Mouse (Mus musculus) lung, postnatal 0 days (tissue): ENCODE data around the gene Mon2. TPM values are rescaled to one million over a fixed set of nuclear protein-coding genes. Genes with fewer than 3 reads are reported as not detected.

Experiments used
- ATAC-seq: fragments of 200-750 bp; cut with Nextera tagmentation; 2 replicates; pipeline ENCODE4 v1.8.0; 2017; ENCODE audit warnings: moderate library complexity
- DNase-seq: peaks from one replicate; pipeline ENCODE4 v3.0.0-alpha.2; 2016; ENCODE audit warnings: low spot score
- H3K27ac ChIP-seq: fragments of 300-500 bp; sonication (generic); 2 replicates; pipeline ENCODE4 v1.5.1; 2014; ENCODE audit warnings: antibody characterized with exemption, mild to moderate bottlenecking, low read length, mixed read lengths
- H3K27me3 ChIP-seq: fragments of 300-500 bp; sonication (generic); replicated peaks from 2 replicates; pipeline ENCODE4 v1.6.1; 2014; ENCODE audit warnings: low read length, mixed read lengths; ENCODE audit not compliant: insufficient read depth
- H3K36me3 ChIP-seq: fragments of 300-500 bp; sonication (generic); 2 replicates; pipeline ENCODE4 v1.6.1; 2014; ENCODE audit warnings: low read length, mixed read lengths; ENCODE audit not compliant: insufficient read depth
- H3K4me1 ChIP-seq: fragments of 300-500 bp; sonication (generic); 2 replicates; pipeline ENCODE4 v1.6.1; 2014; ENCODE audit warnings: antibody characterized with exemption, low read depth, low read length, mixed read lengths; ENCODE audit not compliant: insufficient read depth
- H3K4me2 ChIP-seq: fragments of 300-500 bp; sonication (generic); replicated peaks from 2 replicates; pipeline ENCODE4 v1.6.1; 2014; ENCODE audit warnings: low read depth, mild to moderate bottlenecking, low read length, moderate library complexity, mixed read lengths
- H3K4me3 ChIP-seq: fragments of 300-500 bp; sonication (generic); 2 replicates; pipeline ENCODE4 v1.5.1; 2014; ENCODE audit warnings: low read depth, low read length
- H3K9ac ChIP-seq: fragments of 300-500 bp; sonication (generic); replicated peaks from 2 replicates; pipeline ENCODE4 v1.6.1; 2014; ENCODE audit warnings: low read depth, mild to moderate bottlenecking
- H3K9me3 ChIP-seq: fragments of 300-500 bp; sonication (generic); 2 replicates; pipeline ENCODE4 v1.6.1; 2016; ENCODE audit warnings: low read length, mixed read lengths
- CTCF ChIP-seq: IDR thresholded peaks from 2 replicates; pipeline ENCODE4 v1.5.1; 2016; ENCODE audit warnings: antibody characterized with exemption, mild to moderate bottlenecking
- EP300 ChIP-seq: IDR thresholded peaks from 2 replicates; pipeline ENCODE4 v1.6.1; 2016; ENCODE audit warnings: antibody characterized with exemption, mild to moderate bottlenecking, control low read depth
- WGBS: fragments of 180-500 bp; shearing (Covaris S2); extraction: QIAGEN DNeasy Blood & Tissue Kit; methylation state at CpG from one replicate; pipeline ENCODE4 v1.1.7; 2014; 5-methylcytosine and 5-hydroxymethylcytosine counted together
- polyA plus RNA-seq: library from polyadenylated mRNA; unstranded; fragments of >200 nt; fragmentation: Nextera tagmentation; extraction: Ambion mirVana; gene quantifications from 2 replicates; pipeline ENCODE4 v1.2.1, GENCODE M21; 2015

Gene Mon2
- polyA plus RNA-seq, 1 experiment from 2014 or later, result 26.4 TPM

GRCm38 (mm10) chr10:123001985-123002384 is 74.3 kb downstream of the Mon2 start:
- H3K9ac ChIP-seq, result no peak overlapping the region
- H3K27ac ChIP-seq, result no peak overlapping the region
- H3K4me2 ChIP-seq, result no peak overlapping the region
- no peak for ATAC-seq
- WGBS, result 58% methylated on average over 1 of the region's 1 CpGs
- TF ChIP-seq EP300 (no peak), CTCF (0 out of 2 replicates have a peak, but pooled peaks have one; percentile 11)
- DNase-seq, result no peak
- no peaks in the 10 kb centered on the region for H3K4me1 ChIP-seq
- no peaks in the 10 kb centered on the region for H3K27me3 ChIP-seq
- H3K4me3 ChIP-seq, result no peak overlapping the region
- H3K36me3 ChIP-seq, result peaks cover 37% of the 10 kb centered on the region; the same call in 1 of the 2 replicates
- H3K9me3 ChIP-seq, result no peaks in the 10 kb centered on the region

GRCm38 (mm10) chr10:123001363-123001762 is 74.9 kb downstream of the Mon2 start:
- Histone ChIP-seq H3K36me3 (peaks cover 39% of the 10 kb centered on the region; the same call in 1 of the 2 replicates), H3K27me3 (no peaks in the 10 kb centered on the region), H3K27ac (no peak overlapping the region), H3K9ac (no peak overlapping the region), H3K4me1 (no peaks in the 10 kb centered on the region), H3K9me3 (no peaks in the 10 kb centered on the region), H3K4me2 (no peak overlapping the region), H3K4me3 (no peak overlapping the region)
- TF ChIP-seq EP300 (no peak), CTCF (no peak)
- DNase-seq (no peak), ATAC-seq (no peak)
- WGBS, result 84% methylated on average over 3 of the region's 3 CpGs

GRCm38 (mm10) chr10:122999356-122999755 is 76.9 kb downstream of the Mon2 start:
- Histone ChIP-seq H3K4me2 (no peak overlapping the region), H3K9ac (no peak overlapping the region), H3K9me3 (no peaks in the 10 kb centered on the region), H3K36me3 (peaks cover 53% of the 10 kb centered on the region; the same call in 1 of the 2 replicates), H3K4me1 (no peaks in the 10 kb centered on the region), H3K4me3 (no peak overlapping the region), H3K27me3 (no peaks in the 10 kb centered on the region), H3K27ac (no peak overlapping the region)
- ATAC-seq (no peak), DNase-seq (no peak)
- 77% methylated on average over 6 of the region's 6 CpGs for WGBS
- TF ChIP-seq EP300 (no peak), CTCF (no peak)

GRCm38 (mm10) chr10:122997852-122998251 is 78.5 kb downstream of the Mon2 start:
- DNase-seq (no peak), ATAC-seq (no peak)
- peaks cover 51% of the 10 kb centered on the region; the same call in 1 of the 2 replicates for H3K36me3 ChIP-seq
- no peak overlapping the region for H3K9ac ChIP-seq
- TF ChIP-seq EP300 (no peak), CTCF (no peak)
- no peak overlapping the region for H3K4me3 ChIP-seq
- no peaks in the 10 kb centered on the region for H3K27me3 ChIP-seq
- H3K4me1 ChIP-seq, result no peaks in the 10 kb centered on the region
- 85% methylated on average over 2 of the region's 2 CpGs for WGBS
- no peak overlapping the region for H3K4me2 ChIP-seq
- H3K9me3 ChIP-seq, result no peaks in the 10 kb centered on the region
- no peak overlapping the region for H3K27ac ChIP-seq

- WGBS, result 78% methylated on average over 17 of the region's 17 CpGs
- H3K4me1 ChIP-seq, result no peaks in the 10 kb centered on the region
- no peak overlapping the region for H3K27ac ChIP-seq
- H3K36me3 ChIP-seq, result peaks cover 38% of the 10 kb centered on the region; the same call in 1 of the 2 replicates
- no peak for TF ChIP-seq EP300
- TF ChIP-seq CTCF, result 0 out of 2 replicates have a peak, but pooled peaks have one; percentile 2
- H3K9ac ChIP-seq, result no peak overlapping the region
- ATAC-seq (no peak), DNase-seq (no peak)
- no peaks in the 10 kb centered on the region for H3K27me3 ChIP-seq
- no peak overlapping the region for H3K4me2 ChIP-seq
- no peak overlapping the region for H3K4me3 ChIP-seq
- H3K9me3 ChIP-seq, result no peaks in the 10 kb centered on the region
Measured at GRCm38 (mm10) chr10:122994402-122995107, 81.8 kb downstream of the Mon2 start.

GRCm38 (mm10) chr10:122991648-122992047 is 84.7 kb downstream of the Mon2 start:
- H3K27ac ChIP-seq, result peak overlapping the region; percentile 52; the same call in 1 of the 2 replicates
- TF ChIP-seq EP300 (no peak), CTCF (no peak)
- no peak overlapping the region for H3K9ac ChIP-seq
- DNase-seq (no peak), ATAC-seq (no peak)
- no peak overlapping the region for H3K4me3 ChIP-seq
- no peaks in the 10 kb centered on the region for H3K27me3 ChIP-seq
- no peaks in the 10 kb centered on the region for H3K9me3 ChIP-seq
- H3K4me1 ChIP-seq, result peaks cover 5% of the 10 kb centered on the region; the same call in 1 of the 2 replicates
- H3K36me3 ChIP-seq, result peaks cover 20% of the 10 kb centered on the region; the same call in 1 of the 2 replicates
- no peak overlapping the region for H3K4me2 ChIP-seq
- 87% methylated on average over 9 of the region's 9 CpGs for WGBS
